Mouse (Mus musculus): ENCODE measurements at regions not wholly inside any gene's neighbourhood (a gene's known extent, or its start where the extent isn't known, plus 50 kb on each side); places are given as distances from the start of the nearest gene placed in this dataset.

GRCm38 (mm10) chr13:51314541-51314977, 93.9 kb upstream of the S1pr3 start:
- Histone ChIP-seq H3K27ac (ENCODE audit: low read depth, low read length) (no peak overlapping the region), H3K4me3 (ENCODE audit: low read depth, low read length) (no peak overlapping the region), H3K36me3 (ENCODE audit: control insufficient read depth, insufficient read depth) (no peaks in the 10 kb centered on the region), H3K4me1 (replicated peaks; ENCODE audit: control insufficient read depth, insufficient read depth, low read length) (no peaks in the 10 kb centered on the region), H3K4me2 (replicated peaks; ENCODE audit: low read depth) (no peak overlapping the region), H3K9ac (ENCODE audit: low read depth, low read length) (no peak overlapping the region), H3K9me3 (ENCODE audit: control insufficient read depth) (no peaks in the 10 kb centered on the region), H3K27me3 (replicated peaks; ENCODE audit: control insufficient read depth, insufficient read depth, low read length) (no peaks in the 10 kb centered on the region)
- no peak for TF ChIP-seq CTCF (IDR thresholded peaks at IDR 0.05; ENCODE audit: low read depth)
- WGBS = 22% methylated on average over 5 of the region's 5 CpGs
- ATAC-seq = no peak

- no peaks in the 10 kb centered on the region for H3K4me1 ChIP-seq (replicated peaks; ENCODE audit: control insufficient read depth, insufficient read depth, low read length)
- ATAC-seq = no peak
- no peak for TF ChIP-seq CTCF (IDR thresholded peaks at IDR 0.05; ENCODE audit: low read depth)
- H3K27ac ChIP-seq (ENCODE audit: low read depth, low read length) = no peak overlapping the region
- no peaks in the 10 kb centered on the region for H3K9me3 ChIP-seq (ENCODE audit: control insufficient read depth)
- no peak overlapping the region for H3K4me3 ChIP-seq (ENCODE audit: low read depth, low read length)
- H3K4me2 ChIP-seq (replicated peaks; ENCODE audit: low read depth) = no peak overlapping the region
- no peak overlapping the region for H3K9ac ChIP-seq (ENCODE audit: low read depth, low read length)
- H3K36me3 ChIP-seq (ENCODE audit: control insufficient read depth, insufficient read depth) = no peaks in the 10 kb centered on the region
- 54% methylated on average over 10 of the region's 10 CpGs for WGBS
- H3K27me3 ChIP-seq (replicated peaks; ENCODE audit: control insufficient read depth, insufficient read depth, low read length) = no peaks in the 10 kb centered on the region
Measured at GRCm38 (mm10) chr13:51315008-51315778, 93.2 kb upstream of the S1pr3 start.

- no peaks in the 10 kb centered on the region for H3K4me1 ChIP-seq (replicated peaks; ENCODE audit: control insufficient read depth, insufficient read depth, low read length)
- no peaks in the 10 kb centered on the region for H3K9me3 ChIP-seq (ENCODE audit: control insufficient read depth)
- WGBS = 68% methylated on average over 5 of the region's 5 CpGs
- H3K36me3 ChIP-seq (ENCODE audit: control insufficient read depth, insufficient read depth) = no peaks in the 10 kb centered on the region
- no peak overlapping the region for H3K27ac ChIP-seq (ENCODE audit: low read depth, low read length)
- no peaks in the 10 kb centered on the region for H3K27me3 ChIP-seq (replicated peaks; ENCODE audit: control insufficient read depth, insufficient read depth, low read length)
- no peak for TF ChIP-seq CTCF (IDR thresholded peaks at IDR 0.05; ENCODE audit: low read depth)
- ATAC-seq = no peak
- no peak overlapping the region for H3K9ac ChIP-seq (ENCODE audit: low read depth, low read length)
- no peak overlapping the region for H3K4me2 ChIP-seq (replicated peaks; ENCODE audit: low read depth)
- H3K4me3 ChIP-seq (ENCODE audit: low read depth, low read length) = no peak overlapping the region
Measured at GRCm38 (mm10) chr13:51315779-51316041, 92.7 kb upstream of the S1pr3 start.

GRCm38 (mm10) chr13:51323058-51323715, 85.3 kb upstream of the S1pr3 start:
- ATAC-seq = no peak
- no peaks in the 10 kb centered on the region for H3K9me3 ChIP-seq (ENCODE audit: control insufficient read depth)
- no peaks in the 10 kb centered on the region for H3K4me1 ChIP-seq (replicated peaks; ENCODE audit: control insufficient read depth, insufficient read depth, low read length)
- no peaks in the 10 kb centered on the region for H3K36me3 ChIP-seq (ENCODE audit: control insufficient read depth, insufficient read depth)
- H3K9ac ChIP-seq (ENCODE audit: low read depth, low read length) = no peak overlapping the region
- 74% methylated on average over 6 of the region's 7 CpGs for WGBS
- H3K4me3 ChIP-seq (ENCODE audit: low read depth, low read length) = no peak overlapping the region
- no peaks in the 10 kb centered on the region for H3K27me3 ChIP-seq (replicated peaks; ENCODE audit: control insufficient read depth, insufficient read depth, low read length)
- TF ChIP-seq CTCF (IDR thresholded peaks at IDR 0.05; ENCODE audit: low read depth) = no peak
- no peak overlapping the region for H3K27ac ChIP-seq (ENCODE audit: low read depth, low read length)
- H3K4me2 ChIP-seq (replicated peaks; ENCODE audit: low read depth) = no peak overlapping the region

GRCm38 (mm10) chr13:51324714-51325113, 83.7 kb upstream of the S1pr3 start:
- no peaks in the 10 kb centered on the region for H3K27me3 ChIP-seq (replicated peaks; ENCODE audit: control insufficient read depth, insufficient read depth, low read length)
- ATAC-seq = no peak

GRCm38 (mm10) chr13:51325298-51325697, 83.1 kb upstream of the S1pr3 start:
- 79% methylated on average over 5 of the region's 5 CpGs for WGBS
- TF ChIP-seq CTCF (IDR thresholded peaks at IDR 0.05; ENCODE audit: low read depth) = no peak

More at GRCm38 (mm10) chr13:51324714-51325113, 83.7 kb upstream of the S1pr3 start:
- no peaks in the 10 kb centered on the region for H3K9me3 ChIP-seq (ENCODE audit: control insufficient read depth)
- 78% methylated on average over 5 of the region's 5 CpGs for WGBS
- H3K36me3 ChIP-seq (ENCODE audit: control insufficient read depth, insufficient read depth) = no peaks in the 10 kb centered on the region
- H3K27ac ChIP-seq (ENCODE audit: low read depth, low read length) = no peak overlapping the region
- no peaks in the 10 kb centered on the region for H3K4me1 ChIP-seq (replicated peaks; ENCODE audit: control insufficient read depth, insufficient read depth, low read length)
- TF ChIP-seq CTCF (IDR thresholded peaks at IDR 0.05; ENCODE audit: low read depth) = no peak
- no peak overlapping the region for H3K4me3 ChIP-seq (ENCODE audit: low read depth, low read length)
- H3K4me2 ChIP-seq (replicated peaks; ENCODE audit: low read depth) = no peak overlapping the region
- H3K9ac ChIP-seq (ENCODE audit: low read depth, low read length) = no peak overlapping the region

More at GRCm38 (mm10) chr13:51325298-51325697, 83.1 kb upstream of the S1pr3 start:
- no peaks in the 10 kb centered on the region for H3K4me1 ChIP-seq (replicated peaks; ENCODE audit: control insufficient read depth, insufficient read depth, low read length)
- no peak overlapping the region for H3K9ac ChIP-seq (ENCODE audit: low read depth, low read length)
- H3K36me3 ChIP-seq (ENCODE audit: control insufficient read depth, insufficient read depth) = no peaks in the 10 kb centered on the region
- no peak overlapping the region for H3K4me2 ChIP-seq (replicated peaks; ENCODE audit: low read depth)
- no peak overlapping the region for H3K4me3 ChIP-seq (ENCODE audit: low read depth, low read length)
- H3K27ac ChIP-seq (ENCODE audit: low read depth, low read length) = no peak overlapping the region
- no peak for ATAC-seq
- no peaks in the 10 kb centered on the region for H3K9me3 ChIP-seq (ENCODE audit: control insufficient read depth)
- no peaks in the 10 kb centered on the region for H3K27me3 ChIP-seq (replicated peaks; ENCODE audit: control insufficient read depth, insufficient read depth, low read length)
